Mouse (Mus musculus) Patski (cell line): ENCODE measurements around the gene Sox5. TPM values are rescaled to one million over a fixed set of nuclear protein-coding genes. Genes with fewer than 3 reads are reported as not detected.

Experiments used
- ATAC-seq: fragments of 100-300 bp; one replicate; pipeline ENCODE4 v1.8.0; 2021
- CTCF ChIA-PET: fragments of 350-600 bp; sonication (Branson Sonifier 250); formaldehyde crosslinking; loops from one replicate; lab custom pipeline; 2022; ENCODE audit warnings: inconsistent platforms; lab: Charles Lee
- POLR2A ChIA-PET: fragments of 350-600 bp; sonication (Branson Sonifier 250); formaldehyde crosslinking; loops from one replicate; lab custom pipeline; 2022; ENCODE audit warnings: antibody characterized with exemption, inconsistent platforms; lab: Charles Lee
- DNase-seq: peaks from one replicate; pipeline ENCODE4 v3.0.0-alpha.2; 2011; ENCODE audit warnings: low read depth, low spot score
- H3K27me3 ChIP-seq: fragments of 371-371 bp; one replicate; pipeline ENCODE4 v1.5.1; 2021
- CTCF ChIP-seq: fragments of 100-300 bp; IDR thresholded peaks from one replicate; pipeline ENCODE4 v1.5.1; 2021
- in situ Hi-C: fragments of 300-500 bp; cut with MboI; formaldehyde crosslinking; loops from 3 replicates; pipeline ENCODE4 v1.11.1; 2018; ENCODE audit warnings: low pct_unique_long_range_greater_than_20kb, mixed read lengths
- polyA plus RNA-seq: library from polyadenylated mRNA; unstranded; gene quantifications from one replicate; pipeline ENCODE4 v1.2.3, GENCODE M21; 2021

Sox5 gene
- polyA plus RNA-seq, 1 experiment from 2014 or later: 0.26 TPM

DNA sequence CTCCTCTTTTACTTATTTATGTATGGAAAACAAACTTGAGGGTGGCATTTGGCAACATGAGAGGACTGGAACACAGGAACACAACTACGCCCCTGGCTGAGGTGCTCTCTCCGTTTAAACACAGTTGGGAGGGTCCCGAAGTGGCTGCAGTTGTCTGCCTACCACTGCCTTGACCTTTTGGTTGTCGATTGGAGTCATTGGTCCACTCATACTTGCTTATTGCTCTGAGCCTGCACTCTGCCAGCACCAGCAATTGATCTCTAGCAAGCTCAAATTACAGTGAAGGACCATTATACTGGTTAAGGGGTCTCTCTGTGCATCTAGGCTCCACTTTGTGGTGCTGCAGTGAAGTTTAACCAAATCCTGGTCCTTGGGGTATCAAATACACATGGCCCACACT is 950.5 kb downstream of the Sox5 start:
- ATAC-seq (no peak), DNase-seq (no peak)
- no peak for TF ChIP-seq CTCF
- CTCF ChIA-PET: no interaction called here
- POLR2A ChIA-PET: no interaction called here
- H3K27me3 ChIP-seq: peaks cover 4% of the 10 kb centered on the region
- in situ Hi-C loops: no loop called here

DNA sequence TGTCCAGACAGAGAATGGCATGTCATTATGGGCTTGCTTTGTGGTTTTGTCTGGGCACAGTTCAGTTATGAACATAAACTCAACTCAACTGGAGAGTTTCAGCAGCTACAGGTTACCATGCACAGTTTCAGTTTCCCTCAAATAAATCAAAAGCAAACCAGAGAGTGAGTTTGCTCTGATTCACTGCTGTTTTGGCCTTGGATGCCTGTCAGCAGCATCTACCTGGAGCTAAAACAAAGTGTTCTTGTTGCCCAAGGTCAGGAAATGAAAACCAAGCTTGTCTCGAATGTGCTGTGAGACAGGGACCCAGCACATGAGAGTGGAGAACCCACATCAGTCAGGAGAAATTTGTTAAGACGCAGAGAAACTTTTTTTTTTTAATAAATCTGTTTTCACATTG is 951.6 kb downstream of the Sox5 start:
- DNase-seq (no peak), ATAC-seq (no peak)
- in situ Hi-C loops: no loop called here
- POLR2A ChIA-PET: interaction anchor here (0.7 kb wide), 1 partner anchor 107 kb away, joined by 4 read pairs; no protein-coding TSS in a partner anchor
- CTCF ChIA-PET: interaction anchor here (1.4 kb wide), 1 partner anchor 9 kb away, joined by 4 read pairs; no protein-coding TSS in a partner anchor
- peaks cover 4% of the 10 kb centered on the region for H3K27me3 ChIP-seq
- TF ChIP-seq CTCF: no peak

DNA sequence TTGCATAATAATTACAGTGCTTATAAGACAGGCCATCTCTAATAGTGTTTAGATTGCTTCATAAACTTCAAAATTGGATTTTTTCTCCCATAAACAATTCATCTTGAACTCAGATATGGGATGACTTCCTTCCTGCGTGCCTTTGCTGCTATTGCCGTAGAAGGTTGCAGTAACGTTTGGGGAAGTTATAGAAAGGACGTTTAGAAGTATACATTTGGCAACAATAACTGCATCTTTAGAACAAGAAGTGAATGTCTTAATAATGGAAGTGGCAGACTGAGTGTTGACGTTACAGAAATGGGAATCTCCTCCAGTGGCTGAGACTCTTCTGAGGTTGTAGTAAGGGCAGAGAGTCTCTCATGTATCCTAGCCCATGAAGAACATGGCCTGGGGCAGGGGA is 955.0 kb downstream of the Sox5 start:
- DNase-seq (no peak), ATAC-seq (no peak)
- TF ChIP-seq CTCF: no peak
- ChIA-PET CTCF (interaction anchor here (1.1 to 2.2 kb wide), 3 partner anchors 11 to 71 kb away, joined by 3 to 7 read pairs (median 3); no protein-coding TSS in a partner anchor), POLR2A (no interaction called here)
- H3K27me3 ChIP-seq: peaks cover 4% of the 10 kb centered on the region
- in situ Hi-C loops: no loop called here

DNA sequence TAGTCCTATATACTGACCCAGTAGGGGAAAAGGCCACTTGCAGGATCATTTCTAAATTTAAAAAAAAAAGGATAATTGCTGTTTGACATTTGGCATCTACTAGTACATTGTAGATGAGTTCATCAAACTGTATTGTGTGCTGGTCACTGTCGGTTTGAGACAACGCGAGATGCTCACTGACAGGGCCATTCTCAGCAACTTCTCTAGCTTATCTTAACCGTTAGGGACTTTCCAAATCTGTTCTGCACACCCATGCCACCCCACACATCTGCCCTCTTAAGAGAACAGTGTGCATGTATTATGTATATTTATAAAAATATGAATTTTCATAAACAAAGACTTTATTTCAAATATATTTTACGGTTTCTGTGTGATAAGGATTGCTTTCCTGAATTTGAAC is 955.8 kb downstream of the Sox5 start:
- CTCF ChIA-PET: interaction anchor here (1.1 to 2.2 kb wide), 3 partner anchors 10 to 70 kb away, joined by 3 to 7 read pairs (median 3); no protein-coding TSS in a partner anchor
- ATAC-seq (no peak), DNase-seq (no peak)
- TF ChIP-seq CTCF: no peak
- in situ Hi-C loops: no loop called here
- POLR2A ChIA-PET: no interaction called here
- H3K27me3 ChIP-seq: peaks cover 4% of the 10 kb centered on the region

DNA sequence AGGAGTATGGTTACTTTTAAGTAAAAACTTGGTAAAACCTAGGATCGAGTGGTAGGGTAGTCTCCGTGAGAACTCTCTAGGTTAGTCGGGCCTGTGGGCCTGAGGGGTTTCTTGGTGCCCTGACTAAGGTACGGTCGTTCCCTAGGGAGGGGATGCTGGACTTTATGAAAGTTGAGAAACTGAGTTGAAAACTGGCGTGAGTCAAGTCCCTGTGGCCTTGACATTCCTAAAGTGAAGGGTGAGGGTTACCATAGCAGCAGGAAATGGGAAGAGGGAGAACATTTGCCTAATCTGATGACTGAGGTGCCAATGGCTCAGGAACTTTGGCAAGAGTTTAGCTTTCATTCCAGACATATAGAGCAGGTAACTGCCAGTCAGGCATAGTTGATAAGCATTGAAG is 956.7 kb downstream of the Sox5 start:
- DNase-seq (no peak), ATAC-seq (no peak)
- CTCF ChIA-PET: interaction anchor here (2.2 kb wide), 1 partner anchor 13 kb away, joined by 7 read pairs; no protein-coding TSS in a partner anchor
- in situ Hi-C loops: no loop called here
- peaks cover 4% of the 10 kb centered on the region for H3K27me3 ChIP-seq
- TF ChIP-seq CTCF: no peak
- POLR2A ChIA-PET: no interaction called here

DNA sequence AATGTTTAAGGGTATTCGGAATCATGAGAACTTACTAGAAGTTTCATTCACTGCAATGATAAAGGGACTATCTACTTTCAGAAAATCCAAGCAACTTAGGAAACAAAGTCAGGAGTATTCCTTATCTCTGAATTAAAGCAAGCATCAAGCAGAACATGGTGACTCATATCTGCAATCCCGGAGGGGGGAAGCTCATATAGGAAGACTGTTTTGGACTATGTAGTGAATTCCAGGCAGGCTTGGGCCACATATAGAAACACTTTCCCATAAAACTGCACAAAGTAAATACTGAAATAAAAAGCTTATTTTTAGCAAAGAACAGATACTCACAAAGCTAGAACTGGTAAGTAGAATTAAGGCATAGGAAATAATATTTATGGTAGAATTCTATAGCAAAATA is 993.3 kb downstream of the Sox5 start:
- DNase-seq (no peak), ATAC-seq (no peak)
- H3K27me3 ChIP-seq: no peaks in the 10 kb centered on the region
- in situ Hi-C loops: no loop called here
- TF ChIP-seq CTCF: no peak
- CTCF ChIA-PET: no interaction called here
- POLR2A ChIA-PET: no interaction called here

DNA sequence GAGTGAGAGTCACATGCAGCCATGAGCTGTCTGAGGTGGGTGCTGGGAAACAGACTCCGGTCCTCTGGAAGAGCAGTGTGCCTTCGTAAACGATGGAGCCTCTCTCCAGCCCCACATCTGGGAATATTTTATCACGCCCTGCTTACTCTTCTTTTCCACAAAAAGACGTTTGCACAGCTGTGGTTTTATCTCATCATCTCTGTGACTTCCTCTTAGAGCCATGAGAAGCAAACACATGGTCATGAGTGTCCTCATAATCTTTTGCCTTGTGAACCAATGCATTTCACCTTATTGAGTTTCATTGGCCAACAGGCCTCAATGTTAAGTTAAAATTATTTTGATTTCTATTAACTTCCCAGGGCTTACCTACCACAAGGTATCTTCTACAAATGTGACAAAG is 994.4 kb downstream of the Sox5 start:
- in situ Hi-C loops: no loop called here
- no peaks in the 10 kb centered on the region for H3K27me3 ChIP-seq
- ATAC-seq (no peak), DNase-seq (no peak)
- CTCF ChIA-PET: no interaction called here
- no peak for TF ChIP-seq CTCF
- POLR2A ChIA-PET: no interaction called here

DNA sequence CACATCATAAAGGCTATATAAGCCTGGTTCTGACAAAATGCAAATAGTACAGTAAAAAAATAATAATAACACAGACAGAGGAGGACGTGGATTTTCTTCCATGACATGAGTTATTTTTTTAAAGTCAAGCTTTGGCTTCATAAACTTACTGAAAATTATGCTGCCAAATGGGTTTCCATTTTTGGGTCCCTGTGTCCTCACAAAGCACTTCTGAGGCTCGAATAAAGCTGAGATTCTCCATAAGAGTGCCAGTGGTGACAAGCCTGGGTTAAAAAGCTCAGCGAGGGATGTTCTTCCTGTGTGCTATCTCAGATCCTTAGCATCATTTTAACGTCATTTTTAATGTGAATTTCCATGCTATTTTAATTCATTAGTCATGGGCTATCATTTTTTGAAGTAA is 996.1 kb downstream of the Sox5 start:
- POLR2A ChIA-PET: no interaction called here
- CTCF ChIA-PET: interaction anchor here (0.8 kb wide), 1 partner anchor 14 kb away, joined by 3 read pairs; no protein-coding TSS in a partner anchor
- no peak for TF ChIP-seq CTCF
- no peaks in the 10 kb centered on the region for H3K27me3 ChIP-seq
- in situ Hi-C loops: no loop called here
- ATAC-seq (no peak), DNase-seq (no peak)
